Mouse (Mus musculus) hindbrain, embryonic 15.5 days (tissue): ENCODE results near the gene Ppp1r9a. TPM values are rescaled to one million over a fixed set of nuclear protein-coding genes. Genes with fewer than 3 reads are reported as not detected.

Experiments
- ATAC-seq: fragments of 200-750 bp; cut with Nextera tagmentation; 2 replicates; pipeline ENCODE4 v1.8.0; 2017; ENCODE audit warnings: low read depth, moderate number of reproducible peaks, moderate TSS enrichment; ENCODE audit not compliant: low FRiP score
- H3K27ac ChIP-seq: fragments of 300-500 bp; sonication (generic); replicated peaks from 2 replicates; pipeline ENCODE4 v1.5.1; 2015; ENCODE audit warnings: mild to moderate bottlenecking, inconsistent platforms
- H3K27me3 ChIP-seq: fragments of 300-500 bp; sonication (generic); 2 replicates; pipeline ENCODE4 v1.6.1; 2015; ENCODE audit warnings: control low read depth, inconsistent platforms
- H3K36me3 ChIP-seq: fragments of 300-500 bp; sonication (generic); 2 replicates; pipeline ENCODE4 v1.6.1; 2015; ENCODE audit warnings: control low read depth, inconsistent platforms
- H3K4me1 ChIP-seq: fragments of 300-500 bp; sonication (generic); replicated peaks from 2 replicates; pipeline ENCODE4 v1.6.1; 2015; ENCODE audit warnings: control low read depth, inconsistent platforms
- H3K4me2 ChIP-seq: fragments of 300-500 bp; sonication (generic); 2 replicates; pipeline ENCODE4 v1.6.1; 2015; ENCODE audit warnings: moderate library complexity, mild to moderate bottlenecking, inconsistent platforms
- H3K4me3 ChIP-seq: fragments of 300-500 bp; sonication (generic); 2 replicates; pipeline ENCODE4 v1.5.1; 2015; ENCODE audit warnings: mild to moderate bottlenecking, inconsistent platforms
- H3K9ac ChIP-seq: fragments of 300-500 bp; sonication (generic); 2 replicates; pipeline ENCODE4 v1.6.1; 2015; ENCODE audit warnings: inconsistent platforms
- H3K9me3 ChIP-seq: fragments of 300-500 bp; sonication (generic); 2 replicates; pipeline ENCODE4 v1.6.1; 2016; ENCODE audit warnings: control low read depth, inconsistent platforms
- WGBS: fragments of 180-500 bp; shearing (Covaris S2); methylation state at CpG from one replicate; pipeline ENCODE4 v1.1.7; 2015; 5-methylcytosine and 5-hydroxymethylcytosine counted together
- polyA plus RNA-seq: library from polyadenylated mRNA; unstranded; fragments of >200 nt; fragmentation: Nextera tagmentation; extraction: Ambion mirVana; gene quantifications from 2 replicates; pipeline ENCODE4 v1.2.1, GENCODE M21; 2015

Gene Ppp1r9a
- polyA plus RNA-seq, 1 experiment from 2014 or later: 36.1 TPM

DNA sequence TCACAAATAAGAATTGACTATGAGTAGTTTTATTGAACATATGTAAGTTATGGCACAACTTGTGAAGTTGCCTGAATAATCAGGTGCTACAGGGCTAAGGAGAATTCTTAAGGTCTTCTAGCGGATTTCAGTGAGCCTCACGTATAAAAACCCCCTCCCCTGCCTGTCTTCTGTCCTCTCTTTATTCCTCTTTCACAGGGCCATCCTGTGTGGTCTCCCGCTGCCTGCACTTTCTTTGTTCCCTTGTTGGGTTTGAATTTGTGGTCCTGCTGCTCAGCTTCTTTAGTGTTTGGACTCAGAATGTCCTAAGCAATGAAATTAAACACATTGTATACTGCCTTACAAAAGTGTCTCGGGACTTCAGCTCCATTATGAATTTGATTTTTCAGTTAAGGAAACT, 110.1 kb downstream of the Ppp1r9a start:
- Histone ChIP-seq H3K27me3 (no peaks in the 10 kb centered on the region), H3K9me3 (no peaks in the 10 kb centered on the region), H3K4me1 (peaks cover 10% of the 10 kb centered on the region), H3K9ac (no peak overlapping the region), H3K36me3 (no peaks in the 10 kb centered on the region), H3K4me3 (no peak overlapping the region), H3K27ac (no peak overlapping the region), H3K4me2 (no peak overlapping the region)
- no peak for ATAC-seq
- 25% methylated on average over 4 of the region's 4 CpGs for WGBS

DNA sequence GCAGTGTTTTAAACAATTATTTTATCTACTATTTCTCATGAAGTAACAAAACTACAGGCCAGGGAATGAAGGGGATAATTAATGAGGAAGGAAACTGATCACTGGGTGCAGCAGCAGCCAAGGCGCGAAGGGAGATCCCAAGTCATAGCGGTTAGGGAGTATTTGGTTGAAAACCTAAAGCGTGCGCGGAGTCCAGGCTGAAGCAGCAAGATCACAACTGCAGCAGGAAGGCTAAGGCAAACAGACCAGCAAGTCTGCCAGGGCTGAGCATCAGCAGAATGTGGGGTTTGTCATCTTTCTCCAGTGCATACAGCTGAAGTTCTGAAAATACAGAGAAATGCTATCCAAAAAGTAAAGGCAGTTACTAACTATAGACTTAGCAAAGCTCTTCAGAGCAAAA, 111.8 kb downstream of the Ppp1r9a start:
- H3K4me2 ChIP-seq: no peak overlapping the region
- no peaks in the 10 kb centered on the region for H3K27me3 ChIP-seq
- WGBS: 92% methylated on average over 6 of the region's 6 CpGs
- no peak overlapping the region for H3K4me3 ChIP-seq
- ATAC-seq: no peak
- H3K27ac ChIP-seq: no peak overlapping the region
- H3K9me3 ChIP-seq: no peaks in the 10 kb centered on the region
- H3K36me3 ChIP-seq: no peaks in the 10 kb centered on the region
- H3K4me1 ChIP-seq: peaks cover 10% of the 10 kb centered on the region
- H3K9ac ChIP-seq: no peak overlapping the region

DNA sequence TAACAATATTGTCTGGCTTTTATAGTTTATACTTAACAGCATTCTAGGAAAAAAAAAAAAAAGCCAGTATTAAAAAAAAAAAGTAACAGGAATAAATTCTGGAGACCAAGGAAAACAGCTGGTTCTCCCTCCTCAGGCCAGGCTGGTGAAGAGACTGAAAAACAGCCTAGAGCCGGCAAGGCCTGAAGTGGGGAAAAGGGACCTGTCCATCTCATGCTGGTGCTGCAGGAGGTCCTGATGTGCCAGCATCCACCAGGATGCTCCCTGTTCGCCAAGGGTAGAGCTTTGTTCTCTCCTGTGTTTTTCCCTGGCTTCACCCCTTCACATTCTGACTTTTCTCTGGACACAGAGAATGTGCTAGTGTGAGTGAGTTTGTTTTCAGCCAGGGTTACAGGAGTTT, 112.5 kb downstream of the Ppp1r9a start:
- peaks cover 10% of the 10 kb centered on the region for H3K4me1 ChIP-seq
- no peaks in the 10 kb centered on the region for H3K9me3 ChIP-seq
- no peaks in the 10 kb centered on the region for H3K36me3 ChIP-seq
- H3K9ac ChIP-seq: no peak overlapping the region
- no peak overlapping the region for H3K27ac ChIP-seq
- H3K27me3 ChIP-seq: no peaks in the 10 kb centered on the region
- H3K4me2 ChIP-seq: no peak overlapping the region
- ATAC-seq: no peak
- H3K4me3 ChIP-seq: no peak overlapping the region
- WGBS: 78% methylated on average over 2 of the region's 2 CpGs

DNA sequence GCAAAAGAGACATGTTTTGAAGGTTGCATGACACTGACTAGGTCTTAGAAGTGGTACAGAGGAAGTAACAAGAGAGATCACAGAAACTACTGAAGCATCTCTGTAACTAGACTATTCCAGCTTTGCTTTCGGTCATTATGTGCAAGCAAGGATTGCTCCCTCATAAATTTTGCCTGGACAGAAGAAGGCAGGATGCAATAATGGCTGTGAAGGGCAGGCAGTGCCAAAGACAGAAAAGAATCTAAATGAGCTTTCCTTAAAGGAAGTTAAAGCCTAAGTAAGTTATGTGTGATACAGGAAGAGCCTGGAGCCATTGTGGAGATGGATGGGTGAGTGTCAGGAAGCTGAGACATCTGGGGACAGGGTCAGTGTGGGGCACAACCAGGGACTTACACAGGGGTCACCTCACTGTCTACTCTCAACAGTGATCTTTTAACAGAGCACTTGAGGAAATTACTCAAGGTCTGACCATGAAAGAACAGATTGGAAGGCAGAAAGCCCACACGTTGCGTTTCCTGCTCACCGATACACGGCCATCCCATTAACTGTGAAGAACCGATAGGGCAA, 115.3 kb downstream of the Ppp1r9a start:
- Histone ChIP-seq H3K27me3 (no peaks in the 10 kb centered on the region), H3K36me3 (no peaks in the 10 kb centered on the region), H3K9me3 (no peaks in the 10 kb centered on the region), H3K4me1 (no peaks in the 10 kb centered on the region), H3K4me2 (no peak overlapping the region), H3K4me3 (no peak overlapping the region), H3K9ac (no peak overlapping the region), H3K27ac (no peak overlapping the region)
- 59% methylated on average over 6 of the region's 6 CpGs for WGBS
- no peak for ATAC-seq

DNA sequence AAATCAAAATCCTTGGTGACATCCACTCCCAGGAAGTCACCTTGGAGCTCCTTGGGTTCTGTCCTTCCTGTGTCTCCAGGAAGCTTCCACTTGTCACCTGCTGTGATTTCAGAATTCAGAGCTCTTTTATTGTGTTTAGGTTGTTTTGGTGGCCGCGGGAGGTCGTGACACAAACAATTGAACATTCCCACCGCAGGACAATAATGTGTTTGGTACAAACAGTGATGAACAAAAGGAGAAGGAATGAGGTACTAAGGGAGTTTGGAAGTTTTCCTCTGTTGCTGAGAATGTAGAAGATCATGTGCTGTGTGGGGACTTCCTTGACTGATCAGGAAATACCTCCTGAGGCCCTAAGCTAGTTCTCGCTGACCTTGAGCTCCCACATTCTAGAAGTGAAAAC, 116.5 kb downstream of the Ppp1r9a start:
- no peaks in the 10 kb centered on the region for H3K36me3 ChIP-seq
- H3K9ac ChIP-seq: no peak overlapping the region
- WGBS: 29% methylated on average over 5 of the region's 5 CpGs
- no peak overlapping the region for H3K27ac ChIP-seq
- no peak overlapping the region for H3K4me2 ChIP-seq
- no peaks in the 10 kb centered on the region for H3K9me3 ChIP-seq
- no peaks in the 10 kb centered on the region for H3K4me1 ChIP-seq
- H3K4me3 ChIP-seq: no peak overlapping the region
- H3K27me3 ChIP-seq: no peaks in the 10 kb centered on the region
- ATAC-seq: no peak

DNA sequence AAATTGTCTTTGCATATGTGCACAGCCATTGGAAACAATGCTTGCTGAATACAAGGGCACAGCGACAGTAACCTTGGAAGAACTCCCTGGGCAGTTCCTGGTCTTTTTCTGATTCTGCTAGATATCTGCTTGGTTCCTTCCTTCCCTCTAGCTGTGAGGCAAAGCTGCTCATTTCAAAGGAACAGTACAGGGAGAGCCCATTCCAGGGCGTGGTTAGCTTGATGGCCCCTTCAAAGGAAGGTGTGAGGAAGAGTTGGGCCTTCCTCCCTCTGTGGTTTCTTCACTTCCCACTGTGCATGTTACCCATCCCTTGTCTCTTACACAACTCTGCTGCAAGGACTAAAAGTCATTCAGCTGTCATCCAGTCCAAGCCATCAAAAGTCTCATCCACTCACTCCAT, 117.3 kb downstream of the Ppp1r9a start:
- H3K27ac ChIP-seq: no peak overlapping the region
- H3K27me3 ChIP-seq: no peaks in the 10 kb centered on the region
- no peak overlapping the region for H3K9ac ChIP-seq
- 66% methylated on average over 2 of the region's 2 CpGs for WGBS
- no peaks in the 10 kb centered on the region for H3K4me1 ChIP-seq
- ATAC-seq: no peak
- H3K4me3 ChIP-seq: no peak overlapping the region
- no peak overlapping the region for H3K4me2 ChIP-seq
- no peaks in the 10 kb centered on the region for H3K36me3 ChIP-seq
- H3K9me3 ChIP-seq: no peaks in the 10 kb centered on the region

DNA sequence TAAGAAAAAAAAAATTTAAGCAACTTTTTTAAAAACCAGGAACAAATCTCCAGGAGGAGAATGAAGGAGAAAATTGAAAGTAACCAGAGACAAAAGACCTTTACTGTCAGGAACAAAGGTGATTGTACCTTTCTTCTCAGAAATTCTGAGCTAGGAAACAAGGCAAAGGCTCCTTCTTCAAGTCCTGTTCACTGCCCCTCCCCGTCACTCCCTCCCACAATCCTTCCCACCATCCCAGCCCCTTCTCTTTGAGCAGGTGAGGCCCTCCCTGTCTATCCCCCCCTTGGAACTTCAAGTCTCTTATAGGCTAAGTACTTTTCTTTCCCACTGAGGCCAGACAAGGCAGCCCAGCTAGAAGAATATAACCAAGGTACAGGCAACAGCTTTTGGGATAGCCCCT, 117.8 kb downstream of the Ppp1r9a start:
- H3K4me3 ChIP-seq: no peak overlapping the region
- no peaks in the 10 kb centered on the region for H3K9me3 ChIP-seq
- no peak overlapping the region for H3K4me2 ChIP-seq
- 91% methylated on average over 1 of the region's 1 CpGs for WGBS
- H3K27ac ChIP-seq: no peak overlapping the region
- no peaks in the 10 kb centered on the region for H3K4me1 ChIP-seq
- ATAC-seq: no peak
- no peaks in the 10 kb centered on the region for H3K27me3 ChIP-seq
- H3K9ac ChIP-seq: no peak overlapping the region
- H3K36me3 ChIP-seq: no peaks in the 10 kb centered on the region

DNA sequence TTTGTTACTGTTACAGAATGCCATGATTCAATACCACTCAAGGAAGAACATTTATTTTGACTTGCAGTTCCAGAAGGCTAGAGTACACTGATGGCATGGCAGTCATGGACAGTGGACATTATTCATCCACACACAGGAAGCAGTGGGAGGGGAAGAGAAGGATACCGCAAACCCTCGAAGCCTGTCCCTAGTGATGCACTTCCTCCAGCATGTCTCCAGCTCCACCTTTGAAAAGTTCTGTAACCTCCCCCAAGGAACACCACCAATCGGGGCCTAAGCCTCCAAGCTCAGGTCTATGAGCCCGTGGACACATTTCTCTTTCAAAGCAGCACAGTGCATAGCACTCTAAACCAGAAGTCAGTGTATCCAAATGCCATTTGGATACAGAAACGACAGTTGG, 120.0 kb downstream of the Ppp1r9a start:
- 83% methylated on average over 5 of the region's 5 CpGs for WGBS
- ATAC-seq: no peak
- Histone ChIP-seq H3K27ac (no peak overlapping the region), H3K27me3 (no peaks in the 10 kb centered on the region), H3K4me1 (no peaks in the 10 kb centered on the region), H3K4me3 (no peak overlapping the region), H3K4me2 (no peak overlapping the region), H3K36me3 (no peaks in the 10 kb centered on the region), H3K9me3 (no peaks in the 10 kb centered on the region), H3K9ac (no peak overlapping the region)

DNA sequence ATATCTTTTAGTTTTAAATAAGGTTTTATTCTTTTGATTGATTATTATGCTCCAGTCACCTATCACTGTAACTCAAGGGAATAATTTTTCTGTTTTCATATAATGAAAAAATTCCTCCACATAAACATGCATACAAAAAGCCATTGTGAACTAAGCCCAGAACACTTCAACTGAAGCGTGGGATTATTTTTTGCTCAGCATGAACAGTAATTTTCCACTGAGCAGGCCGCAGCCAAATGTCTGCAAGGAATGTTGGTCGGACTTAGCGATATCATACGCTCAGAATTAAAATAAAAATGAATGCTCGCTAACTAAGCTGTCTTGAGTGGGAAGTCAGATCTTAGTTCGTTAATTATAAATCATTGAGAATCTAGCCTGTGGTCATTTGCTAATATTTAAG, 122.2 kb downstream of the Ppp1r9a start:
- WGBS: 60% methylated on average over 7 of the region's 7 CpGs
- H3K9ac ChIP-seq: no peak overlapping the region
- no peak overlapping the region for H3K27ac ChIP-seq
- ATAC-seq: no peak
- H3K36me3 ChIP-seq: no peaks in the 10 kb centered on the region
- H3K4me2 ChIP-seq: no peak overlapping the region
- no peaks in the 10 kb centered on the region for H3K27me3 ChIP-seq
- no peaks in the 10 kb centered on the region for H3K4me1 ChIP-seq
- no peak overlapping the region for H3K4me3 ChIP-seq
- no peaks in the 10 kb centered on the region for H3K9me3 ChIP-seq

DNA sequence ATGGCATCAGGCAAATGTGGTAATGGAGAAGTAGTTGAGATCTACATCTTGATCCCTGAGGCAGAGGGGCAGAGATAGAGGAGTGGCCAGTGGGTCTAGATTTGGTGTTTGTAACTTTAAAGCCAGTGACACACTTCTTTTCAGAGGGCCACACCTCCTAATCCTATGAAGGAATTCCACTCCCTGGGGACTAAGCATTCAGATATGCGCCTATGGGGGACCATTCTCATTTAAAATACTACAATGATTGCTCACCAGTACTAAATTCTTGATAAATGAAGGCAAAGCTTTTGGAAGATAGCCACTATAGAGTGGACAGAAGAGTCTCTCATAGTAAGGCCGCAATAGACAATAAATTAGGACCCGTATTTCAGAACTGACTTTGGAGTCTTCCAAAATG, 124.1 kb downstream of the Ppp1r9a start:
- no peak overlapping the region for H3K4me2 ChIP-seq
- no peak overlapping the region for H3K27ac ChIP-seq
- H3K27me3 ChIP-seq: no peaks in the 10 kb centered on the region
- no peak overlapping the region for H3K9ac ChIP-seq
- H3K36me3 ChIP-seq: no peaks in the 10 kb centered on the region
- 49% methylated on average over 3 of the region's 3 CpGs for WGBS
- no peak for ATAC-seq
- no peak overlapping the region for H3K4me3 ChIP-seq
- no peaks in the 10 kb centered on the region for H3K4me1 ChIP-seq
- no peaks in the 10 kb centered on the region for H3K9me3 ChIP-seq

DNA sequence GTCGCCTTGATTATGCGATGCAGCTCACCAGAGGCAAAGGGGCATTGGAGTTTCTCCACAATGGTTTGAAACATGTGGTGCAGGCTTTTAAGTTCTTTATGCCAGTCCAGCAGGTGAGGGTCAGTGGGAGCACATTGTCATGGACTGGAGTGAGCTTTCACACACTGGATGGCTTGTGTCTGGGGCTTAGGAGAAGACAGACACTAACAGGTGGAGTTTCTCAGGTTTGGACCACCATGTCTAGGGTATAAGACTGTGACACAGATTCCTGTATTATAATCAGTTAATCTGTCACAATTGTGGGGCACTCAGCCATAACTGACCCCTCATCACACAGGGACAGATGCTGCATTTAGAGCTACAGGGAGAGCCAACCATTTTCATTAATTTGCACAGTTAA, 124.5 kb downstream of the Ppp1r9a start:
- Histone ChIP-seq H3K4me1 (no peaks in the 10 kb centered on the region), H3K4me3 (no peak overlapping the region), H3K4me2 (no peak overlapping the region), H3K9me3 (no peaks in the 10 kb centered on the region), H3K36me3 (no peaks in the 10 kb centered on the region), H3K27me3 (no peaks in the 10 kb centered on the region), H3K9ac (no peak overlapping the region), H3K27ac (no peak overlapping the region)
- WGBS: 60% methylated on average over 2 of the region's 2 CpGs
- no peak for ATAC-seq

DNA sequence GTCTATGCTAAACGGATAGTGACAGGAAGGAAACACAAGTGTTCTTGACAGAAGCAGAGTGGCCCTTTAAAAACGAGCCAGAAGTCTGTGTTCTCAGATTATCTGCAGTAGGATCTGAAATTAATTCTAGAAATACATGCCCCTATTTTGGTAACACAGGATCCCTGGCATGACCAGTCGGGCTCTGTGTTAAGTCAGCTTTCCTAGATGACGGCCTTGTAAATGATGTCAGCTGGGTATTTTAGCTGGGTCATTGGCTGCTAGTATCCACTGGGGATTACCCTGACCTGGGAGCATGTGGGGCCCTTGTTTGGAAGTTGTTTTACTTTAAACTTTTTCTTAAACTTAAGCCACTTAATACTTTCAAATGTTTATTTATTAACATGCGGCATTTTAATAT, 125.1 kb downstream of the Ppp1r9a start:
- no peak for ATAC-seq

DNA sequence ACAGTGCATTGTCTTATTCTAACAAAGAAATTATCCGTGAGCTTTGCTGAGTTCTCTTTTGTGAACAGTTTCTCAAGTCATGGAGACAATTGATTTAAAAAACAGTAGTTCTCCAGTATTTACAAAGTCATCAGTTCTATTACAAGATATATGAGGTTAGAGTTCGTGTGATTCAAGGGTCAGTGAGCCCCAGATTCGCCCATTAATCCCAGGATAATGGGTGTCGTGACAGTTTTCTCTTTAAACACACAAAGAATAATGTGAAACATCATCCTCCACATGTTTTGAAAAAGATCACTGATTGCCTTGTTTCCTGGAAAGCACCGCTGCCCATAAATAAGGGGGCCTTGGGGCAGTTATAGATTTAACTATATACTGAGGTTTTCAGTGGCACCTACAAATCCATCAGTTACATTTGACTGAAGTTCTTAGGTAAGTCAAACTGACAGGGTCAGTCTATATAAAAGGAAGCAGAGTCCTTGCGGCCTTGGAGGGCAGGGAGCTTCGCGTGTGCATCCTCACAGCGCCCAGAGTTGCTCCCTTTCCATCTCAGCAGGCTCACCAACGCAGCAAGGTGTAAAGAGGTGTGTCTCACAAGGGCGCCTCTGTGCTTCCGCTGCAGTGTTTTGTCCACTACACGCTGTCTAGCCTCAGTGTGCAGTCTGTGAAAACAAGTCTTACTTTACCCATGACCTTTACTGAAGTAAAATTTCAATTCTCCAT, 126.6 kb downstream of the Ppp1r9a start:
- ATAC-seq: no peak
- H3K4me3 ChIP-seq: no peak overlapping the region
- no peak overlapping the region for H3K27ac ChIP-seq
- H3K4me2 ChIP-seq: no peak overlapping the region
- no peaks in the 10 kb centered on the region for H3K27me3 ChIP-seq
- H3K9ac ChIP-seq: no peak overlapping the region
- no peaks in the 10 kb centered on the region for H3K9me3 ChIP-seq
- H3K36me3 ChIP-seq: no peaks in the 10 kb centered on the region
- H3K4me1 ChIP-seq: no peaks in the 10 kb centered on the region
- 54% methylated on average over 13 of the region's 13 CpGs for WGBS

More for the DNA sequence above, 125.1 kb downstream of the Ppp1r9a start:
- no peak overlapping the region for H3K4me3 ChIP-seq
- no peak overlapping the region for H3K27ac ChIP-seq
- H3K9me3 ChIP-seq: no peaks in the 10 kb centered on the region
- WGBS: 52% methylated on average over 5 of the region's 5 CpGs
- H3K9ac ChIP-seq: no peak overlapping the region
- H3K4me2 ChIP-seq: no peak overlapping the region
- no peaks in the 10 kb centered on the region for H3K36me3 ChIP-seq
- no peaks in the 10 kb centered on the region for H3K27me3 ChIP-seq
- no peaks in the 10 kb centered on the region for H3K4me1 ChIP-seq
